Mouse (Mus musculus): ENCODE data around the gene Grin3b. TPM values are rescaled to one million over a fixed set of nuclear protein-coding genes. Genes with fewer than 3 reads are reported as not detected.
A peak's percentile ranks its signal among the peaks of the same experiment; 100 is the strongest.

The Grin3b gene
- polyA plus RNA-seq, 1 experiment from 2014 or later: 0.38 TPM

GRCm38 (mm10) chr10:79996272-79997033 lies 25.9 kb downstream of the Grin3b start, which contains the start of gene Abca7:
TSS of gene Abca7 (plus strand) at chr10:79996494.
- peak within 1 kb of the TSS; percentile 34 for H3K4me3 ChIP-seq (ENCODE audit: low read depth, low read length)
- no peaks in the 10 kb centered on the region for H3K36me3 ChIP-seq (ENCODE audit: control insufficient read depth, insufficient read depth, low read length)
- peaks cover 5% of the 10 kb centered on the region; the same call in 1 of the 2 replicates for H3K9me3 ChIP-seq (ENCODE audit: control insufficient read depth, low read length)
- peaks cover 11% of the 10 kb centered on the region for H3K4me1 ChIP-seq (ENCODE audit: control insufficient read depth, insufficient read depth, low read length)
- H3K4me2 ChIP-seq: peak within 1 kb of the TSS; percentile 51
- WGBS: under 1% methylated on average over 34 of the region's 34 CpGs
- H3K27me3 ChIP-seq (ENCODE audit: control insufficient read depth, insufficient read depth, low read length): peaks cover 5% of the 10 kb centered on the region
- peak; percentile 100 for DNase-seq (ENCODE audit: low spot score, missing footprints)
- H3K27ac ChIP-seq (ENCODE audit: low read depth, low read length): no peak within 1 kb of the TSS
- H3K9ac ChIP-seq (ENCODE audit: low read length): peak within 1 kb of the TSS; percentile 58
- peak; percentile 89 for ATAC-seq (ENCODE audit: low FRiP score)

- peak overlapping the region; percentile 58 for H3K9ac ChIP-seq (ENCODE audit: low read length)
- H3K4me1 ChIP-seq (ENCODE audit: control insufficient read depth, insufficient read depth, low read length): peaks cover 11% of the 10 kb centered on the region
- H3K36me3 ChIP-seq (ENCODE audit: control insufficient read depth, insufficient read depth, low read length): no peaks in the 10 kb centered on the region
- H3K4me2 ChIP-seq: peak overlapping the region; percentile 51
- H3K9me3 ChIP-seq (ENCODE audit: control insufficient read depth, low read length): no peaks in the 10 kb centered on the region
- DNase-seq (ENCODE audit: low spot score, missing footprints) (peak; percentile 98), ATAC-seq (ENCODE audit: low FRiP score) (peak; percentile 85)
- under 1% methylated on average over 35 of the region's 35 CpGs for WGBS
- H3K4me3 ChIP-seq (ENCODE audit: low read depth, low read length): peak overlapping the region; percentile 34
- H3K27ac ChIP-seq (ENCODE audit: low read depth, low read length): no peak overlapping the region
- H3K27me3 ChIP-seq (ENCODE audit: control insufficient read depth, insufficient read depth, low read length): peaks cover 5% of the 10 kb centered on the region
Measured at GRCm38 (mm10) chr10:79997034-79997760, 26.7 kb downstream of the Grin3b start.

- Histone ChIP-seq H3K36me3 (ENCODE audit: control insufficient read depth, insufficient read depth, low read length) (no peaks in the 10 kb centered on the region), H3K27ac (ENCODE audit: low read depth, low read length) (no peak overlapping the region), H3K9me3 (ENCODE audit: control insufficient read depth, low read length) (no peaks in the 10 kb centered on the region), H3K27me3 (ENCODE audit: control insufficient read depth, insufficient read depth, low read length) (peaks cover 8% of the 10 kb centered on the region), H3K4me3 (ENCODE audit: low read depth, low read length) (peak overlapping the region; percentile 34), H3K4me1 (ENCODE audit: control insufficient read depth, insufficient read depth, low read length) (peaks cover 11% of the 10 kb centered on the region), H3K4me2 (peak overlapping the region; percentile 51), H3K9ac (ENCODE audit: low read length) (peak overlapping the region; percentile 58)
- peak; percentile 25; the same call in 1 of the 2 replicates for ATAC-seq (ENCODE audit: low FRiP score)
- no peak for DNase-seq (ENCODE audit: low spot score, missing footprints)
- 6% methylated on average over 15 of the region's 15 CpGs for WGBS
Measured at GRCm38 (mm10) chr10:79997819-79998218, 27.3 kb downstream of the Grin3b start.

GRCm38 (mm10) chr10:80001945-80002344 lies 31.4 kb downstream of the Grin3b start:
- Histone ChIP-seq H3K27me3 (ENCODE audit: control insufficient read depth, insufficient read depth, low read length) (peaks cover 13% of the 10 kb centered on the region), H3K4me2 (no peak overlapping the region), H3K27ac (ENCODE audit: low read depth, low read length) (no peak overlapping the region), H3K4me3 (ENCODE audit: low read depth, low read length) (no peak overlapping the region), H3K4me1 (ENCODE audit: control insufficient read depth, insufficient read depth, low read length) (peaks cover 8% of the 10 kb centered on the region), H3K36me3 (ENCODE audit: control insufficient read depth, insufficient read depth, low read length) (no peaks in the 10 kb centered on the region), H3K9me3 (ENCODE audit: control insufficient read depth, low read length) (no peaks in the 10 kb centered on the region), H3K9ac (ENCODE audit: low read length) (no peak overlapping the region)
- DNase-seq (ENCODE audit: low spot score, missing footprints) (no peak), ATAC-seq (ENCODE audit: low FRiP score) (no peak)
- 73% methylated on average over 9 of the region's 9 CpGs for WGBS

- DNase-seq (ENCODE audit: low spot score, missing footprints): no peak
- Histone ChIP-seq H3K9me3 (ENCODE audit: control insufficient read depth, low read length) (no peaks in the 10 kb centered on the region), H3K4me2 (no peak overlapping the region), H3K9ac (ENCODE audit: low read length) (no peak overlapping the region), H3K27me3 (ENCODE audit: control insufficient read depth, insufficient read depth, low read length) (peaks cover 13% of the 10 kb centered on the region), H3K27ac (ENCODE audit: low read depth, low read length) (no peak overlapping the region), H3K4me1 (ENCODE audit: control insufficient read depth, insufficient read depth, low read length) (peaks cover 3% of the 10 kb centered on the region), H3K4me3 (ENCODE audit: low read depth, low read length) (no peak overlapping the region), H3K36me3 (ENCODE audit: control insufficient read depth, insufficient read depth, low read length) (no peaks in the 10 kb centered on the region)
- ATAC-seq (ENCODE audit: low FRiP score): no peak
- 22% methylated on average over 21 of the region's 21 CpGs for WGBS
Measured at GRCm38 (mm10) chr10:80002829-80003228, 32.3 kb downstream of the Grin3b start.

- DNase-seq (ENCODE audit: low spot score, missing footprints) (no peak), ATAC-seq (ENCODE audit: low FRiP score) (no peak)
- H3K36me3 ChIP-seq (ENCODE audit: control insufficient read depth, insufficient read depth, low read length): no peaks in the 10 kb centered on the region
- 55% methylated on average over 9 of the region's 9 CpGs for WGBS
- no peak overlapping the region for H3K27ac ChIP-seq (ENCODE audit: low read depth, low read length)
- no peaks in the 10 kb centered on the region for H3K4me1 ChIP-seq (ENCODE audit: control insufficient read depth, insufficient read depth, low read length)
- H3K4me3 ChIP-seq (ENCODE audit: low read depth, low read length): no peak overlapping the region
- H3K27me3 ChIP-seq (ENCODE audit: control insufficient read depth, insufficient read depth, low read length): peaks cover 10% of the 10 kb centered on the region
- no peak overlapping the region for H3K4me2 ChIP-seq
- H3K9ac ChIP-seq (ENCODE audit: low read length): no peak overlapping the region
- H3K9me3 ChIP-seq (ENCODE audit: control insufficient read depth, low read length): no peaks in the 10 kb centered on the region
Measured at GRCm38 (mm10) chr10:80003374-80004232, 33.1 kb downstream of the Grin3b start.

- no peak overlapping the region for H3K9ac ChIP-seq (ENCODE audit: low read length)
- H3K4me1 ChIP-seq (ENCODE audit: control insufficient read depth, insufficient read depth, low read length): no peaks in the 10 kb centered on the region
- peaks cover 8% of the 10 kb centered on the region; the same call in 1 of the 2 replicates for H3K27me3 ChIP-seq (ENCODE audit: control insufficient read depth, insufficient read depth, low read length)
- H3K4me3 ChIP-seq (ENCODE audit: low read depth, low read length): no peak overlapping the region
- no peak overlapping the region for H3K4me2 ChIP-seq
- no peaks in the 10 kb centered on the region for H3K9me3 ChIP-seq (ENCODE audit: control insufficient read depth, low read length)
- no peak overlapping the region for H3K27ac ChIP-seq (ENCODE audit: low read depth, low read length)
- DNase-seq (ENCODE audit: low spot score, missing footprints) (no peak), ATAC-seq (ENCODE audit: low FRiP score) (no peak)
- 90% methylated on average over 8 of the region's 8 CpGs for WGBS
- no peaks in the 10 kb centered on the region for H3K36me3 ChIP-seq (ENCODE audit: control insufficient read depth, insufficient read depth, low read length)
Measured at GRCm38 (mm10) chr10:80004233-80004705, 33.8 kb downstream of the Grin3b start.

GRCm38 (mm10) chr10:80011740-80012139 lies 41.2 kb downstream of the Grin3b start:
- DNase-seq (ENCODE audit: low spot score, missing footprints) (no peak), ATAC-seq (ENCODE audit: low FRiP score) (no peak)
- Histone ChIP-seq H3K36me3 (ENCODE audit: control insufficient read depth, insufficient read depth, low read length) (no peaks in the 10 kb centered on the region), H3K9ac (ENCODE audit: low read length) (no peak overlapping the region), H3K27ac (ENCODE audit: low read depth, low read length) (no peak overlapping the region), H3K4me1 (ENCODE audit: control insufficient read depth, insufficient read depth, low read length) (no peaks in the 10 kb centered on the region), H3K27me3 (ENCODE audit: control insufficient read depth, insufficient read depth, low read length) (peaks cover 35% of the 10 kb centered on the region), H3K4me3 (ENCODE audit: low read depth, low read length) (no peak overlapping the region), H3K9me3 (ENCODE audit: control insufficient read depth, low read length) (peaks cover 12% of the 10 kb centered on the region), H3K4me2 (no peak overlapping the region)
- WGBS: 86% methylated on average over 6 of the region's 6 CpGs
